Mouse (Mus musculus): ENCODE data around the gene Arhgef33.
"Not testable (repeated sequence)": the region's sequence is repeated elsewhere in the genome, so short reads cannot be mapped to it uniquely, and the experiment has no call there.

Gene Arhgef33

DNA sequence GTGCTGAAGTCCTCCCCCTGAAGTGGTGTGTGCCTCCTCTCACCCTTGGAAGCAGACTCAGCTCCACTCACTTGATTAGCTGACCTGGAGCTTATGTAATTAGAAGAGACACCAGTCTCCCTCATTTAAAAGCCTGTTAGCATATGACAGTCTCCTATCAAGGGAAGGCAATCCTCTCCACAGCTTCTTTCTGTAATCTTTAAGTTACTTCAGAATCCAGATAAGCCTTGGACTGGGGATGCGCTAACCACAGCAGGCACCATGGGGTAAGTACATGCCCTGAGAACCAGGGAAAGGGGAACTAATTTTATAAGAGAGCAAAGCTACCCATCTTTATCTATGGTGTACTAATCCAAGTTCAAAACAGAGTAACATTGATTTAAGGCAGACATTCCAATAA lies at the start of gene Arhgef33:
Gene Arhgef33, plus strand, starts transcription at position 157 of the 400 bp plus-strand sequence.
- DNase-seq, result no peak

DNA sequence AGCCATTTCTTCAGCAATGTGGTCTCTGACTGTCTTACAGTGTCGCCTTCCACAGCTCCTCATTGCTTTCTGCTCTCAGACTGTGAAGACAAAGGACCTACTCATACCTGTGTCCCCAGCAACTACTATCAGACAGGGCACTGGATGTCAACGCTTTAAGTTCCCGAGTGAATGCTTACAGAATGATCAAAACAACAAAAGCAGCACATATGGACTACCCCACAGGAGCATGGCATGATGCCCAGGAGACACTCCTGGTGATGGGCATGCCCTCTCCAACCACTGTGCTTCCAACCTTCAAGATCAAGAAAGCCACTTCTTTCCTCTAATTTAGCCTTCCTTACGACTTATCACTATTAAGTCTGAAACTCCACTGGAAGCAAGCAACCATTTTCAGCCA lies 40.1 kb upstream of the Arhgef33 start:
- no peak for DNase-seq

DNA sequence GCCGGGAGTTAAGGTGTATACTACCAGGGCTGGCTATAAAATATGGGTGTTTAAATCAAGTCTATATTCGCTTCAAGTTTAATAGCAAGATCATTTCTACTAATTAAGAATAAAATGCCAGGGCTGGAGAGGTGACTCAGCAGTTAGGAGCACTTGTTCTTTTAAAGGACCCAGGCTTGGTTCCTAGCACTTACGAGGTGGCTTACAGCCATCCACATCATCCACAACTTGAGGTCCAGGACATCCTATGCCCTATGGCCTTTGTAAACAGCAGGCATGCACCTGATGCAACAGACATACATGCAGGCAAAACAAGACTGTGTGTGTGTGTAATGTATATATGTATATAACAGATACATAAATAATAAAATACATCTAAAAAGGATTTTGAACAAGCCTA lies 39.1 kb upstream of the Arhgef33 start:
- no peak for DNase-seq

DNA sequence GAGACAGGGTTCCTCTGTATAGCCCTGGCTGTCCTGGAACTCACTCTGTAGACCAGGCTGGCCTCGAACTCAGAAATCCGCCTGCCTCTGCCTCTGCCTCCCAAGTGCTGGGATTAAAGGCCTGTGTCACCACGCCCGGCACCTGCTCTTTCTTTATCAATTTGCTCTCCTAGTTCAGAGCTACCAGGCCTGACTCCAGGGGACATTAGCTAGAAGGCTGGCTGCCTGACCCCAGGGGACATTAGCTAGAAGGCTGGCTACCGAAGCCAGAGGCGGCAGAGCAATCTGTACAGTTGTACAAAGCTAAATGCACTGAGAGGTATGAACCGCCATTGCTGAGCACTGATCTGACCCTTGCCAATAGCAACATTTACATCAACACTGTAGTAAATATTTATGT lies 36.6 kb upstream of the Arhgef33 start:
- DNase-seq, result not testable (repeated sequence)

DNA sequence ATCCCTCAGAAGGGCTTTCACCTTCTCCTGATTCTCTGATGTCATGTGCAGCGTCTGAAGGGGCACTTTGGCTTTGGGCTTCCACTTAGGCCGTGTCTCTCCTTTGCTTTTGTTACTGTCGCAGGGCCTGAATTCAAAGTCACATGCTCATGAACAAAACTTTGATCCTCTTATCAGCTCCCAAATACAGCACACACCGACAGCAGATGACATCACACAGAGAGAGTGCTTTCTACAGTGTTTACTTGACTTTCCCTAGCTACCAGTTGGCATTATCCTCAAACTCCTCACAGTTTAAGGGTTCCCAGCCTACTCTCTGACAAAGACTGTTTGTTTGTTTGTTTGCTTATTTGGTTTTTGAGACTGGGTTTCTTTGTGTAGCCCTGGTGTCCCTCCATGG lies 29.0 kb upstream of the Arhgef33 start:
- DNase-seq, result no peak

DNA sequence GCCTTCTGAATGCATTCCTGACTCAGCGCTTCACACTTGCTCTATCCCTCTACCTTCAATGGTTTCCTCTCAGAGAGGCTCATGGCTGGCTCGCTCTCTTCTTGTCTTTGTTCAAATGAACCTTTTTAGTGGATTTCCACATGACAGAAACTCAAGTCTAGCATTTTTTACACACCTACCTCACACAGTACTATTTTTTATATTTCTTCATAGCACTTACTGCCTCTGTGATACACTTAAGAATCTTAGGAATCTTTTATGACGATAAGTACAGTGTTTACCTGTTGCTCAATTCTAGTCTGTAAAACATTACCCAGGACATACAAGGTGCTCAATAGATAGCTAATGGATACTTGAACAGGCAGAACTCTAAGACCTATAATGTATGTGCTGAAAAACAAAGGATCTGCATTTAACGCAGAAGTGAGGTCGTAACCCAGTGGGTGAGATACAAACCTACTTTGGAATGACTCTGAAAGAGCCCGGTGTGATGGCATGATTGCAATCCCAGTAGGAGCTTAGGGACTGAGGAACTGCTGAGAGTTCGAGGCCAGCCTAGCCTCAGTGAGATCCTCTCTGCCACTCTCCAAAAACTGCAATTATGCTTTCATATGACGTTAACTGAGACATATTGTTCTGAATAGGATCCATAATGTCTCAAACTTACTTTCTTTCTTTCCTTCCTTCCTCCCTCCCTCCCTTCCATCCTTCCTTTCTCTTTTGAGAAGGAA lies 27.7 kb upstream of the Arhgef33 start:
- DNase-seq, result no peak

DNA sequence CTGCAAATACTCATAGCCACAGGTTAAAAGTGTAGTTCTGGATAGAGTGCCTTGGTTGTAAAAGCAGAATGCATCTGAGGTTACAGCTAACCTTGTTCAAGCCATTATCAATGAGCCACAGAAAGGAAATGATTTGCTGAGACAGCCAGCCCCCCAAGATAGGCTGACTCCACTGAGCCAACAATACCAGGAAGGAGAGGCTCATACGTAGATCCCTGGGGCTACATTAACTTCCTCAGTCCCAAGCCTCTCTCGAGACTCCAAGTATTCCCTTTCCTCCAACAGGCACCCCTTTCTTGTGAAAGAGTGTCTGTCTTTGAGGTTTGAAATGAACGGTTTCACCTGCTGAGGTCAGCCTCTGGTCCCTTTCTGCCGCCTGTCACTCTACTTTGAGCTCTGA lies 22.8 kb upstream of the Arhgef33 start:
- DNase-seq, result no peak

DNA sequence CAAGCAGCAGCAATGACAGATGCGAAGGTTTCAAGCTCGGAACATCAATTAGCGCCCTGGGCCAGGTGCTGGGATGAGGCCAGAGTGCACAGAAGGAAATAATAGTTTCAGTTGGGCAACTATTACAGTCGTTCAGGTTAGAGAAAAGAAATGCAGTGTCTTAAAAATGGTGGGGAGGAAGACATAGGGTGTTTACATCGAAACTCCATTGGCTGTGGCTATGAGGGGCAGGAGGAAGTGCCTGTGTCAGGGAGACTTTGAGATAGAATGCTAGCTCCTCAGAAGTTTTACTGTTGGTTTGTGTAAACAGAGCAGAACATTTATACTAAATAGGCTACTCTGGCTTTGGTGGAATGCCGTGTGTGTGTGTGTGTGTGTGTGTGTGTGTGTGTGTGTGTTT lies 19.2 kb upstream of the Arhgef33 start:
- no peak for DNase-seq

DNA sequence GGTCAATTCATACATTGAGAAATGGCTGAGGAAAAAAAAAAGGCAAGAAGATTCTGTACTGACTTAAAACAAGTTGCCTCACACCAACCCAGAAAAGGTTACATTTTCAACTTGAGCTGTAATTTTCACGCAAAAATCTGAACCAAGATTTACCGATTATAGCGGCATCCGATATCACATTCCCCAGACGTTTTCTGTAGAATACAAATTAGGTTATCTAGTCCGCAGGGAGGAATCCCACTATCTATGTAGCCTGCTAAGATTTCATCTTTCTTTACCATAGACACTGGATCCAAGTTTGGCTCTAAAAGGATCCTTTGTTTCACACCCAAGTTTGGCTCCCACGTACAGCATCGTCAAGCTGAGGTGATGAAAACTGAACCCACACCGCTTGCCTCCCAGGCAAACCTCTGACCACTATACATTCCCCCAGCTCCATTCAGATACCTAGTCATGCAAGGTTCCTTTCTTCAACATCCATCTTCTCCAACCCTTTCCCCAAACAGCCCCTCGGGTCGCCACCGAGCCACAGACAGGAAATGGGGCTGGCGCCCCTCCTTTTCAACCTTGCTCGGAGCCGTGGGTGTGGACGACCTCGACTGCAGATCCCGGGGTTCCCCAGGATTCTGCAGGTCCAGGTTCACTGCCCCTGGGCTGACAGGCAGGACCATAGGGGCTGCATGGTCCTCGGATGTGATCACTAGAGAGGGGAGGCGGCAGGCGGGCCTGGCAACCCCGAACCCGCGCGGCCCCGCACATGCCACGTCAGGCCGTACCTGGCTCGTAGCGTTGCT lies 17.7 kb upstream of the Arhgef33 start:
- peak; percentile 26 for DNase-seq

DNA sequence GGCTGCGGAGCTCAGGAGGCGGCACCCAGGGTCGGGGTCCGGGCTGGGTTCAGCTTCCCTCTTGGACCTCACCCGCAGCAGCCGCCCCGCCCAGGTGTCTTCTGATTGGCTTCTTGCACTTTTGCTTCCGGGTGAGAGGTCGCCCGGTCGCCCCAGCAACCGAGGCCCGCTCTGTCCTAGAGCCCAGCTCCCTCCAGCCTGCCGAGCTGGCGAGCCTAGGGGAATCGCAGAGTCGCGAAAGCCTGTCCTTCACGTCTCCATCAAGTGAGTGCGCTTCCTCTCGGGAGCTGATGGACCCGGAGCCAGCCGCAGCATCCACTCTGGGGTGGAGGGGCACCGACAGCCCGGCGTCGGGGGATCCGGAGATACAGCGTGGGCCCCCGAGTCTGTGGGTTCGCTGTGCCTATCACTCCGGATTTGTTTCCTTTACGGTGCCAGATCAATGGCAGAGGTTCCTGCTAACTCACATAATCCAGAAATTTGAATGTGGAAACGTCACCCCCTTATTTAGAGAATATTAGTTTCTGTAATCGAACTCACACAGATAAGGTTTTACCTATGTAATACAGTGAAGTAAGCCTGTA lies 17.0 kb upstream of the Arhgef33 start, which contains the start of the genes Morn2 and Dhx57:
Gene Morn2, plus strand, starts transcription at position 130 of the 584 bp plus-strand sequence.
Gene Dhx57, minus strand, starts transcription at position 403 of the 584 bp plus-strand sequence.
- DNase-seq, result peak; percentile 98

DNA sequence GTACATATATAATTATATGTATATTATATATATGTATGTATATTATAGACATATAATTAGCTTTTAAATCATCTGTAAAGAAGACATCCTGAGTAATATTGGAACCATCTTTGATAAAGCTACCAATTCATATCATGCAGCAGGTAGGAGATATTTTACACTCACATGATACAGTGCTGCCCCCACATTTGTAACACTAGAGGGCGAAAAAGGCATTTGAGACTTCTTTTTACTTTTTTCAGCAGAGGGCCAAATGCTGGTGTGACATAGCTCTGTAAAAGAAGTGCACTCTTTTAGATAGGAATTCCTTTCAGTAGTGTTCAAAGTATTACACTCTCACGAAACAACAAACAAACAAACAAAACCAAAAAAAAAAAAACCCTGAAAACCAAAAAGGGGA lies 16.1 kb upstream of the Arhgef33 start:
- peak; percentile 55 for DNase-seq

DNA sequence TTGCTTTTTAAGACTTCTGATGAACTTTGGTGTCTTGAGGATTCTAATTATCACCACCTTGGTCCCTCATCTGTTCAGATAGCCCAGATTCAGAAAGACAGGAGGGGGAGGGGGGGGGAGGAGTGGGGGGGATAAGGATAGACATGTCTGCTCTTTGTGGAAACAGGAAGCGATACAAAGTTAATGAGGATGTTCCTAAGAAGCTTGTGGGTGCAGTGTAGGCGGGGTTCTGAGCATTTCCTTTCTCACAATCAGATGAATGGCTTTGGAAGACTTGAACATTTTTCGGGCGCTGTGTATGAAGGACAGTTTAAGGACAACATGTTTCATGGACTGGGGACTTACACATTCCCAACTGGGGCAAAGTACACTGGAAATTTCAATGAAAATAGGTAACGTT lies 11.9 kb upstream of the Arhgef33 start:
- DNase-seq, result no peak

DNA sequence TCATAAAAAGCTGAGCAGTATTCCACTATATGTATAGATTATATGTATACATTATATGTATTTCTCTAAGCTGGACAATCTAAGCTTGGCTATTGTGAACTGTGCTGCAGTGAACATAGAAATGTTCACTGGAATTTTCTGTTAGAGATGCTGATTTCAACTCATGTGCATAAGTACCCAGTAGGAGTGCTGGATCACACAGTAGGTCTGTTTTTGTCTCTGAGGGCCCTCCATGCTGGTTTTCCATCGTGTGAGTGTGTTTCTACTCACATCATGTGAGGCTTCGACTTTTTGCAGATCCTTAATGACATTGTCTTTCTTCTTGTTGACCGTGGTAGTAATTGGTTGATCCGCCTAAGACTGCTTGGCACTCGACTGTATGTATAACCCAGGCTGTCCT lies 8.4 kb upstream of the Arhgef33 start:
- no peak for DNase-seq

DNA sequence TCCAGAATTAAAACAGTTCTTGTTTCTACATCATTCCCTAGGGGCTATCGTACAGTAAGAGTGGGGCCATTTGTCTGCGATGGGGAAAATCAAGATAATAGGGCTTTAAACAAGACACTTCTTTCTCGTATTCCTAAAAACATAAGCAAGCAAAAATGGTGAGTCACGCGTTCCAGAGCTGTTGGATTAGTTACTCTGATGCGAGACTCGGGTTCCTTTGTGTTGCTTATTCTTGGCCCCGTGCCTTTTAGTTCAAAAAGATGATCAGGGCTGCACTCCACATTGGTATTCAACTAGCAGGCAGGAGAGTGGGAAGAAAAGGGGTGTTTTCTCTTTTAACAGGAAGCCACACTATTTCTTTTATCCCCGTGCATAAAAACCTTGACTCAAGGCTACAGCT lies 4.6 kb downstream of the Arhgef33 start:
- peak; percentile 23 for DNase-seq

DNA sequence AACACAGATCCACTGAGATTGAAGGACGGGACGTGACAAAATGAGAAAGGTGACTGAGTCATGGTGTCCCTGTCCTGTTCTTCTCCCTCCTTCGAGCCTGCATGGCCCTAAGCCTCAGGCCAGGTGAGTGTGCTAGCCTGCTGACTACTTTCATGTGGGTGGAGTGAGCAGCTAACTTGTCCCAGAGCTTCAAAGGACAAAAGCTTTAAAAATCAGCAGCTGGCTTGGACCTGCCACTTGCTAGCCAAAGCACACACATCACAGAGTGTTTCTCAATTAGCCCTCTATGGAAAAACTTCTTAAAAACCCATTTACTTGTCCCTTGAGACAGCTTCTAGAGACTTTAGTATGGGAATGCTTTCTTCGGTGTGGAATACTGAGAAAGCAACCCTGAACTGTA lies 5.2 kb downstream of the Arhgef33 start:
- no peak for DNase-seq

DNA sequence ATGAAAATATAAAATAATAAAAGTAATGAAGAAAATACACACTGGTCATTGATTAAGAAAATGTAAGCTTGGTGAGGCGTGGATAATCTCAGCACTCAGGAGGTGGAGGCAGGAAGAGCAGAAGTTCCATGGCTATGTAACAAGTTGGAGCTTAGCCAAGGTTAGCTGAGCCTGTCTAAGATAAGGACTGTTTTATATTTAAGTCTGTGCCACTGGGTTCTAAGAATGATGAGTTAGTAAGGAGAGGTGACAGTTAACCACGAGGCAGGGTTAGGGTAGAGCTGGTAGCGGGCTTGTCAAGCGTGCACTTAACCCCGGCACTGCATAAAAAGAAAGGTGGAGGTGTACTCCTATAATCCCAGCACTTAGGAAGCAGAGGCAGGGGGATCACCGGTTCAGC lies 15.0 kb downstream of the Arhgef33 start:
- DNase-seq, result no peak

DNA sequence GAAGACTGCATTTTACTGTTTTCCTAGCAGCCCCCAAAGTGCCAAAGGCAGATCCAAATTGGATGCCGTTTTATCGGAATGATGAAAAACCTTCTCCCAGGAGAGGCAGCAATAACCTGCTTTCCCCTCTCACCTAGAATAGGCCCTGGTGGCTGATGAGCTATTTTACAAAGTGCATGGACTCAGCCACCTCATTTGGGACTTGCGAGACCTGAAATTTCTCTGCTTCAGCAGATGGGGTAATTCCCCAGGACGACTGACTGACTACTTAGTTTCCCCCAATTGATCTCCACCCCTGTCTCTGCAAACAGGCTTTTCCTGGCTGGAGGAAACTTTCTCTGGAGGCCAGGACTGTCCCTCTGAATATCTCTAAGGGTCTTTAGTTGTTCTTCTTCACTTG lies 15.8 kb downstream of the Arhgef33 start:
- DNase-seq, result no peak

DNA sequence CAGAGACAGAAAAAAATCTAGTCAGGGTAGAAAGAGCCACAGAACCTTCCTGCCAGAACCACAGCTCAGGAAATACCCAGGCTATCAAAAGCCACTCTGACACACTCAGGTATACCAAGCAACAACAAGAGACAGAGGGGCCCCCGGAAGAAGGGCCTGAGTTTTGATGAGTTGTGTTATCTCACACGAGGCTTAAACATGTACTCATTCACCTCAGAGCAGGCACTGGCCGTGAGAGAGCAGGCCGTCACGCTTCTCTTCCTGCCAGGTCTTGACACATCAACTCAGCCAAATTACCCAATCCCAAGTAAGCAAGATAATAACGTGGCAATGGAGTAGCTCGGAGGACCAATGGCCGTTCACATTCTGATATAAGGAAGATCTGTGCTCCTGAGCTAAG lies 16.5 kb downstream of the Arhgef33 start:
- DNase-seq, result no peak

DNA sequence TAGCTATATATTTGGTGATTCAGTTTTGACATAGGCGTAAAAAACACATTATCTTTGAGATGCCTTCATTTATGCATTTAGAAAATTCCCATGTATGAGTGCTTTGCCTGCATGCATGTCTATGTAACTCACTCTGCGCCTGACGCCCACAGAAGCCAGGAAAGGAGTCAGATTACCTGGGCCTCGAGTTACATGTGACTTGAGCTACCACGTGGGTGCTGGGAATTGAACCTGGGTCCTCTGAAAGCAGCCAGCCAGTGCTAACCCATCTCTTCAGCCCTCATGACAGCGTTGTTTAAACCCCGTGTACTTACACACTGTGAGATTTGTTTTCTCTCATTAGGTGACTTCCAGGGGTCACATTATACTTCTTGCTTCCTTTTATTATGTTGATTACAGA lies 17.3 kb downstream of the Arhgef33 start:
- no peak for DNase-seq

DNA sequence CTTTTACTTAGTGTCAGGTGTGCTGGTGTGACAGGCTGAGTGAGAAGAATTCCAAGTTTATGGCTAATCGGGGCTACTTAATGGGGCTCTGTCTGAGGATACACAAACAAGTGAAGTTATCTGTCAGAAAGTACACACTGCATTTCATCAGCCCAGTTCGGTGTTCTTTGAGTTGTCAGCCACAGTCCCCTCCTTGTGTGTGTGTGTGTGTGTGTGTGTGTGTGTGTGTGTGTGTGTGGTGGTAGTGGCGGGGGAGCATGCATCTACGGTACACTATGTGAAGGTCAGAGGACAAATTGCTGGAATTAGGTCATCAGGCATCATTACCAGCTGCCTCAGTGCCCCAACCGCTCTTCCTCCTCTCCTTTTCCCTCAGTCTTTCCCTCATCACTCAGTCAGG lies 18.2 kb downstream of the Arhgef33 start:
- no peak for DNase-seq

DNA sequence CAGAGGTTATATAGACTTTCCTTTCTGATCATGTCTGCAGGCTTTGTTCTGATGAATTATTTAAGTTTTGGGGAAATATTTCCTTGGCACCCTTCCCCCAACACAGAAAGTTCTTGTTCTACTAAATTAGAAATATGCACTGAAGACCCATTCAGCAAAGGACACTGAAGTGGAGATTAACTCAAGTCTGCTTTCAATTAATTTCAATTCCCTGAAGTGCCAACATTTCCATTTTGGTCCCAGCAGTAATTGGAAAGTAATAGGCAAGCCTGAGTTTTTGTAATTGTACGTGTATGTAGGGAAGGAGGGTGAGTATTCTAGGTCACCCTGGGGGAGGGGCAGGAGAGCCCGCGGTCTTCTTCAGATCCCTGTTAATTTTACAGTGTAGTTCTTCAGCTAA lies 19.2 kb downstream of the Arhgef33 start:
- no peak for DNase-seq

DNA sequence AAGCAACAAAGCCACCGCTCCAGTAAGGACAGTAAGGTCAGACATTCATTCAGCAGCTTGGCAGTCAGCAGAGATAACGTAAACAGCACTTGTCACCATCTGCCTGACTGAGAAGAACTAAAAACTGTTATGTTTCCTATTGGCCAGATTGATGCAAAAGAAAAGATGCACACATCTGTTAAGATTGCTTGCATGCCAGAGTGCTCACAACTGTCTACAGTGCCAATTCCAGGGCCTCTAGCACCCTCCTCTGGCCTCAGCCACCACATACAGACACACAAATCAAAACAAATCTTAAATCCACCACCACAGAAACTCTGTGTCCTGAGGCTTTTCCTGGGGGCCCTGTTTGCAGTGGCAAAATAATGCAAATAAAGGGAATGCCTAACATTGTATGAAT lies 25.2 kb downstream of the Arhgef33 start:
- DNase-seq, result no peak

DNA sequence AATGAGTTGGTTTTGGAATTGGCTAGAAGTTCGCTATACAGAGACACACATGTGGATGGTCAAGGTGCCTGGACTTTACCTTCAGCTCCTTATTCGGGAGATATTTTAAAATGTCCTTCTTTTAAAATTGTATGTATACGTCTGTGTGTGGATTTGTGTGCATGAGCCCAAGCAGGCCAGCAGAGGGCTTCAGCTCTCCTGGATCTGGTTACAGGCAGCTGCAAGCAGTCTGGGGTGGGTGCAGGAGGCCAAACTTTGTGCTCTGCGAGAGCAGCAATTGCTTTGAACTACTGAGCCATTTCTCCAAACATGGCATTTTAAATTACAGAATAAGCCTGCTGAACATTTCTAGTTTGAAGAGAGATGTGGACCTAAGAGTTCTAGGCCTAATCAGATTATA lies 38.1 kb downstream of the Arhgef33 start:
- DNase-seq, result no peak

DNA sequence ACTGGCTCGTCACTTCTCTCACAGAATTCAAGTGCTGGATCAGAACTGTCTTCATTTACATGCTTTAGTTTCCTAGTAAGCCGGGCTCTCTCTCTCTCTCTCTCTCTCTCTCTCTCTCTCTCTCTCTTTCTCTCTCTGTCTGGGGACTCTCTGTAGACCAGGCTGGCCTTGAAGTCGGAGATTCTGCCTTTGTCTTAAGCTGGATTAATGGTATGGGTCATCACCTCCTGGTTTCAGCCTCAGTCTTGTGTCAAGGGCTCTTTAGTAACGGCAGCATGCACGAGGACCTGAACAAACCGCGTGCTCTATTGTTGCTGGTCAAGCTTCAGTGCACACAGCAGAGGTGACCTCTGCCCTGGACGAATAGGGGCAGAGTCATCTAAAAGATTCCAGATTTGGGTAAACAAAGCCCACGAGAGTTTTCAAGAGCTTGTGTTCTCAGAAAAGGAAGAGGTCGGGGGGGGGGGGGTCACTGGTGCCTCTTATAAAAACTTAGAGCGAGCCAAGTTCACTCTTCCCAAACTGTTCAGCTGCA lies 39.5 kb downstream of the Arhgef33 start:
- no peak for DNase-seq

All from right cerebral cortex, adult 18-20 months (tissue).